Mouse (Mus musculus): ENCODE results near the gene Pqbp1. TPM values are rescaled to one million over a fixed set of nuclear protein-coding genes. Genes with fewer than 3 reads are reported as not detected.
"Not testable (repeated sequence)": the region's sequence is repeated elsewhere in the genome, so short reads cannot be mapped to it uniquely, and the experiment has no call there.

Pqbp1 gene
- 10 to 100 TPM; 22.2 to 22.4 TPM for total RNA-seq (2021)

- DNase-seq = peak; percentile 80 to 81
- intact Hi-C loops (cut with DNase I) = no loop called here
Observed at GRCm38 (mm10) chrX:7898880-7899874, at the start of gene Pqbp1, which contains the start of gene Timm17b. Pqbp1 (minus strand) TSS chrX:7899269. Timm17b (plus strand) TSS chrX:7899357.

- peak; percentile 88 to 89 for DNase-seq
- intact Hi-C loops (cut with DNase I) = no loop called here
Observed at GRCm38 (mm10) chrX:7947900-7948492, 48.9 kb upstream of the Pqbp1 start.

- intact Hi-C loops (cut with DNase I) = no loop called here
- DNase-seq = no peak
Observed at GRCm38 (mm10) chrX:7947108-7947899, 48.2 kb upstream of the Pqbp1 start, which contains the start of gene Hdac6. Hdac6 (minus strand) TSS chrX:7947889.

GRCm38 (mm10) chrX:7945618-7946017 lies 46.5 kb upstream of the Pqbp1 start:
- intact Hi-C loops (cut with DNase I) = no loop called here
- DNase-seq = no peak

GRCm38 (mm10) chrX:7937667-7938066 lies 38.6 kb upstream of the Pqbp1 start:
- intact Hi-C loops (cut with DNase I) = no loop called here
- DNase-seq = no peak

GRCm38 (mm10) chrX:7936874-7937273 lies 37.8 kb upstream of the Pqbp1 start:
- intact Hi-C loops (cut with DNase I) = no loop called here
- DNase-seq = no peak

GRCm38 (mm10) chrX:7928270-7928790 lies 29.3 kb upstream of the Pqbp1 start, which contains the start of gene Eras:
Eras (minus strand) TSS chrX:7928607.
- intact Hi-C loops (cut with DNase I) = no loop called here
- no peak for DNase-seq

GRCm38 (mm10) chrX:7927116-7927515 lies 28.0 kb upstream of the Pqbp1 start:
- DNase-seq = no peak
- intact Hi-C loops (cut with DNase I) = no loop called here

GRCm38 (mm10) chrX:7926266-7926665 lies 27.2 kb upstream of the Pqbp1 start:
- intact Hi-C loops (cut with DNase I) = no loop called here
- DNase-seq = no peak

GRCm38 (mm10) chrX:7922032-7922431 lies 23.0 kb upstream of the Pqbp1 start:
- intact Hi-C loops (cut with DNase I) = no loop called here
- DNase-seq = no peak

GRCm38 (mm10) chrX:7919601-7920383 lies 20.7 kb upstream of the Pqbp1 start, which contains the start of gene Pcsk1n:
Pcsk1n (plus strand) TSS chrX:7919822.
- no peak for DNase-seq
- intact Hi-C loops (cut with DNase I) = no loop called here

GRCm38 (mm10) chrX:7917960-7918359 lies 18.9 kb upstream of the Pqbp1 start:
- DNase-seq; intact Hi-C loops (cut with DNase I): not testable (repeated sequence)

- intact Hi-C loops (cut with DNase I) = loop anchor here (2.0 kb wide), 1 partner anchor 101 kb away; no protein-coding TSS in a partner anchor
- peak in 1 of 2 experiments; percentile 14 for DNase-seq
Observed at GRCm38 (mm10) chrX:7915669-7916068, 16.6 kb upstream of the Pqbp1 start.

- no peak for DNase-seq
- intact Hi-C loops (cut with DNase I) = no loop called here
Observed at GRCm38 (mm10) chrX:7910473-7910872, 11.4 kb upstream of the Pqbp1 start.

- intact Hi-C loops (cut with DNase I); DNase-seq: not testable (repeated sequence)
Observed at GRCm38 (mm10) chrX:7909242-7909641, 10.2 kb upstream of the Pqbp1 start, which contains the start of gene Gm10490. Gm10490 (plus strand) TSS chrX:7909542.

GRCm38 (mm10) chrX:7907735-7908134 lies 8.7 kb upstream of the Pqbp1 start, which contains the start of gene Gm10491:
Gm10491 (minus strand) TSS chrX:7907835.
- no peak for DNase-seq
- intact Hi-C loops (cut with DNase I) = no loop called here

GRCm38 (mm10) chrX:7904441-7904840 lies 5.4 kb upstream of the Pqbp1 start:
- intact Hi-C loops (cut with DNase I) = loop anchor here (5.0 kb wide), 1 partner anchor 168 kb away; the partner anchor contains the start of gene Suv39h1
- no peak for DNase-seq

GRCm38 (mm10) chrX:7898211-7898610 lies 858 bp downstream of the Pqbp1 start:
- intact Hi-C loops (cut with DNase I) = no loop called here
- DNase-seq = no peak

Data from heart, postnatal 36 days (tissue).